Mouse (Mus musculus) inflammation-experienced regulatory T-cells (primary cell): ENCODE results near the gene Prl3b1. TPM values are rescaled to one million over a fixed set of nuclear protein-coding genes. Genes with fewer than 3 reads are reported as not detected.

Experiments
- polyA plus RNA-seq, 2 experiments: library from polyadenylated mRNA; unstranded; fragments of 100-300 nt; shearing (Covaris generic); gene quantifications; one replicate each; pipeline ENCODE4 v1.2.1; 2017

Prl3b1 gene
- polyA plus RNA-seq, result not detected

DNA sequence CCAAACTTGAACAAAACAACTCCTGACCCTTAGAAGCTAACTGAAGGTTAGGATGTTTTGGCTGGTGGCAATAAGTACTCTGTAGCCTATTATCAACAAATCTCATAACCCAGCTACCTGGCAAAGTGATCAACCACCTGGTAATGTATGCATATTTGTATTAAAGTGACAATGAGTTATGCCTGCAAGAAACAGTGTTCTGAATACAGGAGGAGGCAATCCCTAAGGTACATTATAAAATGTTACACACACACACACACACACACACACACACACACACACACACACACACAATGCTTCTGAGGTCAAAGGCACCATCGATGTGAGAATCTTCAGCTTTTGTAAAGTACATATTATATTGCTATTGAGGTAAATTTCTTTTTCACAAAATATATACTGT lies at the start of gene Prl3b1:
TSS of gene Prl3b1 (plus strand) at position 301 of the 400 bp plus-strand sequence.

DNA sequence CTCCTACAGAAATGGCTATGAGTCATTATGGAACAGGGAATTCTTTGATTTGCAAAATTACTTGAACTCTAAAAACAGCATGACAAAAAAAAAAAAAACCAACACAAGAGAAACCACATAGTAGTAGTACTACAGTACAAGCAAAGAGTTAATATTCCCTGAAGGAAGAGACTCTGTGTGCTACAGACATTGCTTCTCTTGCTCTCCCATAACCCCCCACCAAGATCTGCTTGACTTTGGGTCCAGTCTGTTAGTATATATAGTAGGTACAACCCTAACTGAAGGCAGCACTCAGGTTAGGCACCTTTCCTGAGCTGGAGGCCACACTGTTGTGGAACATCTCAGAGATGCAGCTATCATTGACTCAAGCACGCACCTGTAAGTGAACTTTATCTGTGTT lies 45.3 kb upstream of the Prl3b1 start, which contains the start of gene Prl3c1:
TSS of gene Prl3c1 (plus strand) at position 301 of the 400 bp plus-strand sequence.

DNA sequence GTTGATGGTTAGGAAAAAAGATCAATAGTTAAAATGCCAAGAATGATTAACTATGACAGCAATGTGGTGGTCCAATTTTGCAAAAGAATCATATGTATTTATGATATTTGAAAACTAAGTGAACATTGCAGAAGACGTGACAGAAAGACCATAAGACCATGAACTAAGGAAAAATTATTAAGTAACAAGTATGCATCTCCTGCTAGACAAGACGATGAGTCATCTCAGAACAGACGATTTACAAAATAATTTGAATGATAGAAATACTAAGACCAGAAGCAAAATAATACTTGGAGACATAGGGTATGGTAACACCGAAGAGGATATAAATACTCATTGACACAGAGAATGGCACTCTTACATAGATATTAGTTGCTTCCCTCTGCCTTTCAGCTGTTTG lies 17.5 kb downstream of the Prl3b1 start, which contains the start of gene Prl3a1:
TSS of gene Prl3a1 (plus strand) at position 301 of the 400 bp plus-strand sequence.

Other genes starting within 250 kb of the Prl3b1 start
- gene Prl, start 184.3 kb upstream of the Prl3b1 start, polyA plus RNA-seq, result under 1 TPM in 1 of 2 experiments, not detected in 1; 0.40 TPM
- under 1 TPM in 1 of 2 experiments, not detected in 1; 0.33 TPM for gene Prl3d1, start 147.7 kb upstream of the Prl3b1 start, polyA plus RNA-seq
- not detected for gene Prl3d2, start 120.1 kb upstream of the Prl3b1 start, polyA plus RNA-seq
- not detected for gene Prl3d3, start 85.1 kb upstream of the Prl3b1 start, polyA plus RNA-seq
- gene Prl3c1, start 45.2 kb upstream of the Prl3b1 start, polyA plus RNA-seq, result not detected
- not detected for gene Prl3a1, start 17.6 kb downstream of the Prl3b1 start, polyA plus RNA-seq
- gene Prl6a1, start 70.8 kb downstream of the Prl3b1 start, polyA plus RNA-seq, result under 1 TPM; 0.36 to 0.66 TPM
- not detected for gene Prl8a2, start 103.8 kb downstream of the Prl3b1 start, polyA plus RNA-seq
- gene Prl2b1, start 149.0 kb downstream of the Prl3b1 start, polyA plus RNA-seq, result not detected
- 1 to 10 TPM in 1 of 2 experiments, not detected in 1; 1.3 TPM for gene Prl8a6, start 196.8 kb downstream of the Prl3b1 start, polyA plus RNA-seq